Mouse (Mus musculus): ENCODE results near the gene Bmt2. TPM values are rescaled to one million over a fixed set of nuclear protein-coding genes. Genes with fewer than 3 reads are reported as not detected.

Bmt2 gene
- polyA plus RNA-seq, 1 experiment from 2014 or later, result 23.7 TPM

GRCm38 (mm10) chr6:13678349-13678748, 583 bp upstream of the Bmt2 start:
- no peaks in the 10 kb centered on the region for H3K4me1 ChIP-seq (ENCODE audit: control insufficient read depth, insufficient read depth, low read length)
- ATAC-seq (replicated peaks; ENCODE audit: insufficient number of reproducible peaks, low FRiP score, low TSS enrichment), result no peak
- no peaks in the 10 kb centered on the region for H3K27me3 ChIP-seq (ENCODE audit: control insufficient read depth, insufficient read depth, low read length)
- no peaks in the 10 kb centered on the region for H3K9me3 ChIP-seq (replicated peaks; ENCODE audit: control insufficient read depth, low read length)
- peak overlapping the region; percentile 43; the same call in 1 of the 2 replicates for H3K9ac ChIP-seq (ENCODE audit: low read depth, low read length)
- H3K36me3 ChIP-seq (ENCODE audit: control insufficient read depth, insufficient read depth, low read length), result no peaks in the 10 kb centered on the region
- H3K27ac ChIP-seq (ENCODE audit: low read depth, low read length), result 0 out of 2 replicates have a peak overlapping the region, but pooled peaks have one; percentile 17
- 21% methylated on average over 5 of the region's 5 CpGs for WGBS (ENCODE audit: insufficient replicate concordance)
- H3K4me3 ChIP-seq (ENCODE audit: low read depth, low read length), result peak overlapping the region; percentile 91
- peak overlapping the region; percentile 74 for H3K4me2 ChIP-seq

GRCm38 (mm10) chr6:13677141-13677761, 515 bp downstream of the Bmt2 start:
- H3K27ac ChIP-seq (ENCODE audit: low read depth, low read length), result peak overlapping the region; percentile 92
- WGBS (ENCODE audit: insufficient replicate concordance), result under 1% methylated on average over 42 of the region's 43 CpGs
- peak; percentile 77 for ATAC-seq (replicated peaks; ENCODE audit: insufficient number of reproducible peaks, low FRiP score, low TSS enrichment)
- peak overlapping the region; percentile 74 for H3K4me2 ChIP-seq
- H3K27me3 ChIP-seq (ENCODE audit: control insufficient read depth, insufficient read depth, low read length), result no peaks in the 10 kb centered on the region
- H3K9ac ChIP-seq (ENCODE audit: low read depth, low read length), result peak overlapping the region; percentile 93
- peak overlapping the region; percentile 91 for H3K4me3 ChIP-seq (ENCODE audit: low read depth, low read length)
- no peaks in the 10 kb centered on the region for H3K36me3 ChIP-seq (ENCODE audit: control insufficient read depth, insufficient read depth, low read length)
- no peaks in the 10 kb centered on the region for H3K4me1 ChIP-seq (ENCODE audit: control insufficient read depth, insufficient read depth, low read length)
- H3K9me3 ChIP-seq (replicated peaks; ENCODE audit: control insufficient read depth, low read length), result no peaks in the 10 kb centered on the region

- H3K9me3 ChIP-seq (replicated peaks; ENCODE audit: control insufficient read depth, low read length), result no peaks in the 10 kb centered on the region
- peak overlapping the region; percentile 74 for H3K4me2 ChIP-seq
- ATAC-seq (replicated peaks; ENCODE audit: insufficient number of reproducible peaks, low FRiP score, low TSS enrichment), result no peak
- H3K4me1 ChIP-seq (ENCODE audit: control insufficient read depth, insufficient read depth, low read length), result no peaks in the 10 kb centered on the region
- H3K27ac ChIP-seq (ENCODE audit: low read depth, low read length), result no peak overlapping the region
- no peaks in the 10 kb centered on the region for H3K27me3 ChIP-seq (ENCODE audit: control insufficient read depth, insufficient read depth, low read length)
- H3K36me3 ChIP-seq (ENCODE audit: control insufficient read depth, insufficient read depth, low read length), result no peaks in the 10 kb centered on the region
- H3K9ac ChIP-seq (ENCODE audit: low read depth, low read length), result no peak overlapping the region
- peak overlapping the region; percentile 91 for H3K4me3 ChIP-seq (ENCODE audit: low read depth, low read length)
Measured at GRCm38 (mm10) chr6:13676196-13676595, 1.6 kb downstream of the Bmt2 start.

DNA sequence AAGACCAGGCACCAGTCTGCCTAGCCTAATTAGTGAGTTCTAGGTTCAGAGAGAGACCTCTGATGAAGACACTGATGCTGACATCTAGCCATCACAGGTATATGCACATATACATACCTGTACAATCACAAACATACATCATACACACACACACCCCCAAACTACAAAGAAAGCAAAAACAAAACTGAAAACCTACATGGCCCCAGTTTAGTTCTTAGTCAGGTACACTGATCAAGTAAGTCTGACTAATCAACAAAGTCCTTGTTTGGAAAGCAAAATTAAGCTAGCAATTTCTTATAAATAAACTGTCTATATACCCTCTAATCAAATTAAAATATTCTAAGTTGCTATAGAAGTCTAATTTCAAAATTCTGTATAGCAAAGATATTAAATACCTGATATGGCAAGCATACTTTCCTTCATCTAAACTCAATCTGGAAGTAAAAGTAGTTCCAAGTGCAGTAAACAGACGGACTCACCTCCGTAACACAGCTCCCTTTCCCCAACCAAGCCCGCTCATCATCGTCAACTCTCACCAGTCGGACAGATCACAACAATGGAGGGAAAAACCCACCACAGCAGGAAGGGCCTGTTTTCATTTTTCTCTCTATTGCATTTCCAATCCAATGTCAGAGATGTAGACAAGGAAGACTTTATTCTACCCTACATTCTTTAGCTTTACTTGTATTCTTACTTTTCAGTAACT, 3.0 kb downstream of the Bmt2 start:
- Histone ChIP-seq H3K4me1 (ENCODE audit: control insufficient read depth, insufficient read depth, low read length) (no peaks in the 10 kb centered on the region), H3K27ac (ENCODE audit: low read depth, low read length) (no peak overlapping the region), H3K36me3 (ENCODE audit: control insufficient read depth, insufficient read depth, low read length) (no peaks in the 10 kb centered on the region), H3K4me2 (no peak overlapping the region), H3K9me3 (replicated peaks; ENCODE audit: control insufficient read depth, low read length) (no peaks in the 10 kb centered on the region), H3K27me3 (ENCODE audit: control insufficient read depth, insufficient read depth, low read length) (no peaks in the 10 kb centered on the region), H3K4me3 (ENCODE audit: low read depth, low read length) (no peak overlapping the region), H3K9ac (ENCODE audit: low read depth, low read length) (no peak overlapping the region)
- ATAC-seq (replicated peaks; ENCODE audit: insufficient number of reproducible peaks, low FRiP score, low TSS enrichment), result no peak
- 87% methylated on average over 5 of the region's 5 CpGs for WGBS (ENCODE audit: insufficient replicate concordance)

DNA sequence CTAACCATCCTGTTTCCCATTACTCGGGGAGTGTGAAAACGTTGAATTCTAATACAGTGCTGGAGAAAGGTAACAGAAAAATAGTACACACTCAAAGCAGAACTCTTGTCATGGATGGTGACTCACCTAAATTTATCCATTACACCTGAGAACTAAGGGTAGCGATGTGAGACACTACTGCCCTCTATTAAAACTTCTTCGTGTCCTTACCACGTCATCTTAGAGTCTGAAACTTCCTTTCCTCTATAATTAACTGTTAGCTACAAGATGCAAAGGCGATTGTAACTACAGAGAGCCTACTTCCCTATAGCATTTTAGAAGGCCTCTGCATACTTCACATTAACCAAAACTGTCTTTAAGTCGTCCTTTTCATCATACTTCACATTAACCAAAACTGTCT, 12.1 kb downstream of the Bmt2 start:
- H3K4me3 ChIP-seq (ENCODE audit: low read depth, low read length), result no peak overlapping the region
- 84% methylated on average over 7 of the region's 7 CpGs for WGBS (ENCODE audit: insufficient replicate concordance)
- ATAC-seq (replicated peaks; ENCODE audit: insufficient number of reproducible peaks, low FRiP score, low TSS enrichment), result no peak
- no peak overlapping the region for H3K4me2 ChIP-seq
- H3K9ac ChIP-seq (ENCODE audit: low read depth, low read length), result no peak overlapping the region
- H3K27ac ChIP-seq (ENCODE audit: low read depth, low read length), result no peak overlapping the region
- H3K4me1 ChIP-seq (ENCODE audit: control insufficient read depth, insufficient read depth, low read length), result no peaks in the 10 kb centered on the region
- peaks cover 2% of the 10 kb centered on the region for H3K36me3 ChIP-seq (ENCODE audit: control insufficient read depth, insufficient read depth, low read length)
- H3K27me3 ChIP-seq (ENCODE audit: control insufficient read depth, insufficient read depth, low read length), result no peaks in the 10 kb centered on the region
- H3K9me3 ChIP-seq (replicated peaks; ENCODE audit: control insufficient read depth, low read length), result no peaks in the 10 kb centered on the region

DNA sequence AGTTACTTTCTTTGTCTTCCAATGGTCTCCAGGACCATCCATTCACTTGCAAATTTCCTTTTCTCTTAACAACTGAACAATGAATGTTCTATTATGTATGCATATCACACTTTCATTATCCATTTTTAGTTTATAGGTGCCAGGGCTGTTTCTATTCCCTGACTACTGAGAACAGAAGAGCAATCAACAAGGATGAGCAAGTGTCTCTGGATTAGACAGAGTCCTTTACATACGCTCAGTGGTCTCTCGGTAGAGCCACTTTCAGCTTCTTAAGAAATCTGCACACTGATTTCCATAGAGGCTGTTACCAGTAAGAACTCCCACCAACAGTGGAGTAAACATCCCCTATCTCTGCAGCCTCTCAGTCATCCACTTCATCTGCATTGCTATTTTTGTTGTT, 19.8 kb downstream of the Bmt2 start:
- Histone ChIP-seq H3K9me3 (replicated peaks; ENCODE audit: control insufficient read depth, low read length) (no peaks in the 10 kb centered on the region), H3K4me3 (ENCODE audit: low read depth, low read length) (no peak overlapping the region), H3K36me3 (ENCODE audit: control insufficient read depth, insufficient read depth, low read length) (peaks cover 3% of the 10 kb centered on the region), H3K9ac (ENCODE audit: low read depth, low read length) (no peak overlapping the region), H3K4me1 (ENCODE audit: control insufficient read depth, insufficient read depth, low read length) (no peaks in the 10 kb centered on the region), H3K27me3 (ENCODE audit: control insufficient read depth, insufficient read depth, low read length) (no peaks in the 10 kb centered on the region), H3K4me2 (no peak overlapping the region), H3K27ac (ENCODE audit: low read depth, low read length) (no peak overlapping the region)
- 92% methylated on average over 2 of the region's 2 CpGs for WGBS (ENCODE audit: insufficient replicate concordance)
- ATAC-seq (replicated peaks; ENCODE audit: insufficient number of reproducible peaks, low FRiP score, low TSS enrichment), result no peak

DNA sequence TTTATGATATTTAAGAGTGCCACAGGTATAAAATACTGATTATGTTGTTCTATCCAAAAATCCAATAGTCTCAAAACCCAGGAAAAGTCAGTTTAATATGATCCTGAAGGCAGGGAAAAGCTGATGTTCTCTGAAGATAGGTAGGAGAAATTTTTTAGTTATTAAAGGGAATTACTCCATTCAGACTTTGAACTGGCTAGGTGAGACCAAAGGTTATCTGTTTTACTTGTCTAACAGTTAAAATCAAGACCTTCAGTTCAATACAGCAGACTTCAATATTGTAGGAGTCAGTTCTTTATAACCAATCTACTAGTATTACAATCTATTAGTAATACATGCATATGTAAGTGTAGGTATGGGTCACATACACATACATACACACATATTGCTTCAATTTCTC, 23.7 kb downstream of the Bmt2 start:
- Histone ChIP-seq H3K27me3 (ENCODE audit: control insufficient read depth, insufficient read depth, low read length) (no peaks in the 10 kb centered on the region), H3K4me2 (no peak overlapping the region), H3K9ac (ENCODE audit: low read depth, low read length) (no peak overlapping the region), H3K36me3 (ENCODE audit: control insufficient read depth, insufficient read depth, low read length) (0 out of 2 replicates have a peak, but pooled peaks cover 3% of the 10 kb centered on the region), H3K4me3 (ENCODE audit: low read depth, low read length) (no peak overlapping the region), H3K4me1 (ENCODE audit: control insufficient read depth, insufficient read depth, low read length) (no peaks in the 10 kb centered on the region), H3K9me3 (replicated peaks; ENCODE audit: control insufficient read depth, low read length) (no peaks in the 10 kb centered on the region), H3K27ac (ENCODE audit: low read depth, low read length) (no peak overlapping the region)
- ATAC-seq (replicated peaks; ENCODE audit: insufficient number of reproducible peaks, low FRiP score, low TSS enrichment), result no peak

DNA sequence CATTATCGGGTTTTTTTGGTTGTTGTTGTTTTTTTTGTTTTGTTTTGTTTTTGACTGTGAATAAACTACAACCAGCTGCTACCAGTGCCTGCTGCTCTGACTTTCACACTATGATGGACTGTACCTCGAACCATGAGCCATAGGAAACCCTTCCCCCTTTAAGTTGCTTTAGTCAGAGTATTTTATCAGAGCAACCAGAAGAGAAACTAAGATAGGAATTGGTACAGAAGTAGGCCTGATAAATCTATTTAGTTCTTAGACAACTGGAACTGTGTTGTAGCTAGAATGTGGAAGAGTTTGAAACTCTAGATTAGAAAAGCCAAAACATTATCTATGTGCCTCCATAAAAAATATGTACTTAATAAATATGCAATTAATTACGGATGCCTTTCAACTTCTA, 25.5 kb downstream of the Bmt2 start:
- no peak overlapping the region for H3K4me3 ChIP-seq (ENCODE audit: low read depth, low read length)
- no peaks in the 10 kb centered on the region for H3K4me1 ChIP-seq (ENCODE audit: control insufficient read depth, insufficient read depth, low read length)
- no peaks in the 10 kb centered on the region for H3K27me3 ChIP-seq (ENCODE audit: control insufficient read depth, insufficient read depth, low read length)
- H3K4me2 ChIP-seq, result no peak overlapping the region
- no peaks in the 10 kb centered on the region for H3K9me3 ChIP-seq (replicated peaks; ENCODE audit: control insufficient read depth, low read length)
- 81% methylated on average over 3 of the region's 3 CpGs for WGBS (ENCODE audit: insufficient replicate concordance)
- H3K27ac ChIP-seq (ENCODE audit: low read depth, low read length), result no peak overlapping the region
- ATAC-seq (replicated peaks; ENCODE audit: insufficient number of reproducible peaks, low FRiP score, low TSS enrichment), result no peak
- H3K36me3 ChIP-seq (ENCODE audit: control insufficient read depth, insufficient read depth, low read length), result peaks cover 8% of the 10 kb centered on the region; the same call in 1 of the 2 replicates
- H3K9ac ChIP-seq (ENCODE audit: low read depth, low read length), result no peak overlapping the region

DNA sequence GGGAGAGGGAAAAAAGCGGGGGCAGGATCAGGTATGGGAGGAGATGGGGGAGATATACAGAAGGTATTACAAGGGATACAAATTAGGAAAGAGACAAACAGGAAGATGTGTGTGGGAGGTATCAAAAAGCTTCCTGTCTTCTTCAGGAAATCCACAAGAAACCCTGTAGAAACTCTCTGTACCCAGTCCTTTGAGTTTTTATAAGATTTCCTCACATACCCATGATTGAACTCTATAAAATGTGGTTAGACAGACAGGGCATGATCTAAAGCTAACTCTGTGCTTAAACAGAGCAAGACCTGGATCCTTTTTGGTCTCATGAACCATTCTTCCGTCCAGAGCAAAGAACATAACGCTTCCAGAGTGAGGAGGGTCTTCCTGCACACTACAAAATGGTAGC, 26.9 kb downstream of the Bmt2 start:
- WGBS (ENCODE audit: insufficient replicate concordance), result 92% methylated on average over 3 of the region's 3 CpGs
- Histone ChIP-seq H3K4me1 (ENCODE audit: control insufficient read depth, insufficient read depth, low read length) (no peaks in the 10 kb centered on the region), H3K27ac (ENCODE audit: low read depth, low read length) (no peak overlapping the region), H3K4me3 (ENCODE audit: low read depth, low read length) (no peak overlapping the region), H3K27me3 (ENCODE audit: control insufficient read depth, insufficient read depth, low read length) (no peaks in the 10 kb centered on the region), H3K36me3 (ENCODE audit: control insufficient read depth, insufficient read depth, low read length) (peaks cover 8% of the 10 kb centered on the region; the same call in 1 of the 2 replicates), H3K9me3 (replicated peaks; ENCODE audit: control insufficient read depth, low read length) (no peaks in the 10 kb centered on the region), H3K9ac (ENCODE audit: low read depth, low read length) (no peak overlapping the region), H3K4me2 (no peak overlapping the region)
- ATAC-seq (replicated peaks; ENCODE audit: insufficient number of reproducible peaks, low FRiP score, low TSS enrichment), result no peak

All from heart, embryonic 11.5 days (tissue).